Mouse (Mus musculus) C2C12 (cell line): Measurements from ENCODE around the gene Lmntd1. TPM values are rescaled to one million over a fixed set of nuclear protein-coding genes. Genes with fewer than 3 reads are reported as not detected.
A peak's percentile ranks its signal among the peaks of the same experiment; 100 is the strongest.

Source experiments
- H3K27me3 ChIP-seq: one replicate; pipeline ENCODE4 v1.6.1; 2011; ENCODE audit not compliant: control insufficient read depth, insufficient read depth, insufficient read length
- H3K36me3 ChIP-seq: one replicate; pipeline ENCODE4 v1.6.1; 2011; ENCODE audit not compliant: control insufficient read depth, insufficient read depth
- H3K4me3 ChIP-seq: one replicate; pipeline ENCODE4 v1.5.1; 2011; ENCODE audit warnings: mild to moderate bottlenecking, control low read depth; ENCODE audit not compliant: poor library complexity, insufficient read depth, severe bottlenecking
- H3K79me2 ChIP-seq: one replicate; pipeline ENCODE4 v1.6.1; 2011; ENCODE audit not compliant: control insufficient read depth, insufficient read depth
- H3K79me3 ChIP-seq: one replicate; pipeline ENCODE4 v1.6.1; 2011; ENCODE audit warnings: low read depth, control low read depth
- H3ac ChIP-seq: one replicate; pipeline ENCODE3; 2011; ENCODE audit warnings: low read depth; ENCODE audit not compliant: control insufficient read depth, insufficient read length
- CEBPB ChIP-seq: IDR thresholded peaks from one replicate; pipeline ENCODE4 v1.6.1; 2011; ENCODE audit warnings: low read depth, mild to moderate bottlenecking, control low read depth, moderate library complexity
- CTCF ChIP-seq: IDR thresholded peaks from one replicate; pipeline ENCODE4 v1.5.1; 2011; ENCODE audit not compliant: control insufficient read depth, insufficient read depth, insufficient read length
- FOSL1 ChIP-seq: IDR thresholded peaks from one replicate; pipeline ENCODE4 v1.8.0; 2011; ENCODE audit warnings: mild to moderate bottlenecking, low read length; ENCODE audit not compliant: poor library complexity, insufficient read depth, severe bottlenecking
- MAX ChIP-seq: IDR thresholded peaks from one replicate; pipeline ENCODE4 v1.6.1; 2011; ENCODE audit warnings: mild to moderate bottlenecking, control low read depth
- MYOD1 ChIP-seq: IDR thresholded peaks from one replicate; pipeline ENCODE4 v1.6.1; 2011; ENCODE audit warnings: low read depth; ENCODE audit not compliant: control insufficient read depth, insufficient read length
- MYOG ChIP-seq: IDR thresholded peaks from one replicate; pipeline ENCODE4 v1.6.1; 2011; ENCODE audit not compliant: control insufficient read depth, insufficient read length; ENCODE audit errors: extremely low read depth
- USF1 ChIP-seq: IDR thresholded peaks from one replicate; pipeline ENCODE4 v1.6.1; 2011; ENCODE audit warnings: low read depth, mild to moderate bottlenecking, control low read depth, moderate library complexity
- polyA plus RNA-seq: library from polyadenylated mRNA; unstranded; fragments of >200 nt; fragmentation: generic; extraction: Trizol; gene quantifications from one replicate; pipeline ENCODE4 v1.2.1, GENCODE M21; 2012; ENCODE audit warnings: missing spikeins

Gene Lmntd1
- polyA plus RNA-seq, 1 experiment, result not detected

GRCm38 (mm10) chr6:145530464-145530863, 83.7 kb downstream of the Lmntd1 start:
- H3ac ChIP-seq, result no peak overlapping the region
- TF ChIP-seq CTCF (no peak), MAX (no peak), USF1 (no peak), CEBPB (no peak), FOSL1 (no peak), MYOD1 (no peak), MYOG (no peak)
- no peak overlapping the region for H3K4me3 ChIP-seq

GRCm38 (mm10) chr6:145523337-145523736, 90.8 kb downstream of the Lmntd1 start:
- H3K79me2 ChIP-seq, result no peaks in the 10 kb centered on the region
- H3K27me3 ChIP-seq, result no peaks in the 10 kb centered on the region
- no peaks in the 10 kb centered on the region for H3K79me3 ChIP-seq
- no peaks in the 10 kb centered on the region for H3K36me3 ChIP-seq
- no peak overlapping the region for H3ac ChIP-seq
- TF ChIP-seq MYOG, result no peak
- TF ChIP-seq MYOD1, result no peak
- no peak for TF ChIP-seq FOSL1
- no peak for TF ChIP-seq CTCF
- TF ChIP-seq CEBPB, result no peak
- no peak for TF ChIP-seq MAX
- no peak for TF ChIP-seq USF1
- no peak overlapping the region for H3K4me3 ChIP-seq

More at GRCm38 (mm10) chr6:145530464-145530863, 83.7 kb downstream of the Lmntd1 start:
- Histone ChIP-seq H3K27me3 (peaks cover 3% of the 10 kb centered on the region), H3K36me3 (no peaks in the 10 kb centered on the region), H3K79me2 (no peaks in the 10 kb centered on the region), H3K79me3 (no peaks in the 10 kb centered on the region)

GRCm38 (mm10) chr6:145522617-145523016, 91.5 kb downstream of the Lmntd1 start:
- Histone ChIP-seq H3K36me3 (no peaks in the 10 kb centered on the region), H3K79me2 (no peaks in the 10 kb centered on the region), H3K79me3 (no peaks in the 10 kb centered on the region), H3ac (no peak overlapping the region), H3K27me3 (no peaks in the 10 kb centered on the region), H3K4me3 (no peak overlapping the region)
- TF ChIP-seq CEBPB (no peak), USF1 (no peak), MAX (no peak), CTCF (no peak), FOSL1 (no peak), MYOG (no peak)

GRCm38 (mm10) chr6:145517002-145517401, 97.1 kb downstream of the Lmntd1 start:
- TF ChIP-seq FOSL1, result no peak
- TF ChIP-seq CEBPB, result no peak
- no peak for TF ChIP-seq MAX
- TF ChIP-seq USF1, result no peak
- TF ChIP-seq MYOD1, result no peak
- no peak for TF ChIP-seq CTCF
- Histone ChIP-seq H3K27me3 (no peaks in the 10 kb centered on the region), H3K4me3 (no peak overlapping the region), H3K36me3 (no peaks in the 10 kb centered on the region), H3K79me2 (no peaks in the 10 kb centered on the region), H3ac (no peak overlapping the region), H3K79me3 (no peaks in the 10 kb centered on the region)

GRCm38 (mm10) chr6:145515859-145516581, 98.1 kb downstream of the Lmntd1 start:
- TF ChIP-seq FOSL1 (no peak), MAX (no peak), USF1 (no peak), MYOD1 (peak; percentile 39), MYOG (no peak), CEBPB (no peak), CTCF (no peak)

GRCm38 (mm10) chr6:145511265-145511664, 102.9 kb downstream of the Lmntd1 start:
- Histone ChIP-seq H3K36me3 (no peaks in the 10 kb centered on the region), H3ac (no peak overlapping the region), H3K79me3 (no peaks in the 10 kb centered on the region), H3K4me3 (no peak overlapping the region), H3K79me2 (no peaks in the 10 kb centered on the region), H3K27me3 (no peaks in the 10 kb centered on the region)
- TF ChIP-seq MYOD1, result no peak
- TF ChIP-seq MYOG, result no peak
- TF ChIP-seq CEBPB, result no peak
- TF ChIP-seq MAX, result no peak
- no peak for TF ChIP-seq CTCF
- no peak for TF ChIP-seq FOSL1
- TF ChIP-seq USF1, result no peak

More at GRCm38 (mm10) chr6:145515859-145516581, 98.1 kb downstream of the Lmntd1 start:
- no peaks in the 10 kb centered on the region for H3K79me3 ChIP-seq
- H3ac ChIP-seq, result no peak overlapping the region
- H3K36me3 ChIP-seq, result no peaks in the 10 kb centered on the region
- no peaks in the 10 kb centered on the region for H3K27me3 ChIP-seq
- no peaks in the 10 kb centered on the region for H3K79me2 ChIP-seq
- H3K4me3 ChIP-seq, result no peak overlapping the region
